Mouse (Mus musculus) G1E (cell line): ENCODE results near the gene Boc. TPM values are rescaled to one million over a fixed set of nuclear protein-coding genes. Genes with fewer than 3 reads are reported as not detected.

Experiments used
- ATAC-seq: 2 replicates; pipeline ENCODE4 v1.8.0; 2016; ENCODE audit warnings: mild to moderate bottlenecking; ENCODE audit not compliant: insufficient number of reproducible peaks, poor library complexity, low FRiP score, severe bottlenecking; ENCODE audit errors: extremely low read depth
- DNase-seq: peaks from one replicate; pipeline ENCODE4 v3.0.0; 2012; ENCODE audit warnings: low spot score
- H3K27me3 ChIP-seq: 2 replicates; pipeline ENCODE4 v1.6.1; 2012; ENCODE audit warnings: mild to moderate bottlenecking, low read length, inconsistent platforms; ENCODE audit not compliant: insufficient read depth
- H3K36me3 ChIP-seq: replicated peaks from 2 replicates; pipeline ENCODE3; 2012; ENCODE audit warnings: mild to moderate bottlenecking, inconsistent platforms
- H3K4me1 ChIP-seq: 2 replicates; pipeline ENCODE4 v1.6.1; 2012; ENCODE audit warnings: low read depth, low read length, inconsistent platforms, mixed read lengths; ENCODE audit not compliant: insufficient read depth
- H3K4me3 ChIP-seq: 2 replicates; pipeline ENCODE4 v1.5.1; 2012; ENCODE audit warnings: low read depth, mild to moderate bottlenecking, inconsistent platforms, low read length, moderate library complexity, mixed read lengths
- H3K9me3 ChIP-seq: replicated peaks from 2 replicates; pipeline ENCODE4 v1.6.1; 2012; ENCODE audit warnings: inconsistent platforms
- CTCF ChIP-seq: IDR thresholded peaks from 2 replicates; pipeline ENCODE4 v1.5.1; 2012; ENCODE audit warnings: low read depth, low read length, inconsistent platforms, mixed read lengths
- GATA1 ChIP-seq: IDR thresholded peaks from 2 replicates; pipeline ENCODE4 v1.6.1; 2012; ENCODE audit warnings: borderline replicate concordance, low read length, inconsistent platforms, mixed read lengths
- GATA2 ChIP-seq: IDR thresholded peaks from 2 replicates; pipeline ENCODE4 v1.6.1; 2012; ENCODE audit warnings: low read depth, low read length, inconsistent platforms, borderline replicate concordance
- POLR2AphosphoS5 ChIP-seq: IDR thresholded peaks from 2 replicates; pipeline ENCODE4 v1.6.1; 2012; ENCODE audit warnings: low read depth, low read length, inconsistent platforms; ENCODE audit not compliant: insufficient replicate concordance
- TAL1 ChIP-seq: conservative IDR thresholded peaks from 2 replicates; pipeline ENCODE4 v1.6.1; 2012; ENCODE audit warnings: low read depth, low read length, inconsistent platforms, mixed read lengths
- polyA plus RNA-seq: library from polyadenylated mRNA; stranded (reverse); fragments of >175 nt; gene quantifications from 2 replicates; pipeline ENCODE4 v1.2.3, GENCODE M21; 2012
- total RNA-seq, 2 experiments: library from RNA; stranded (forward) in 1 of 2; stranded (reverse) in 1 of 2; fragments of 200-1000 nt in 1 of 2; fragments of >200 nt in 1 of 2; fragmentation: Nextera tagmentation in 1 of 2; gene quantifications; 2 replicates each; pipeline ENCODE4 v1.2.3; 2014 to 2017

Gene Boc
- total and polyA plus RNA-seq, 3 experiments: not detected

DNA sequence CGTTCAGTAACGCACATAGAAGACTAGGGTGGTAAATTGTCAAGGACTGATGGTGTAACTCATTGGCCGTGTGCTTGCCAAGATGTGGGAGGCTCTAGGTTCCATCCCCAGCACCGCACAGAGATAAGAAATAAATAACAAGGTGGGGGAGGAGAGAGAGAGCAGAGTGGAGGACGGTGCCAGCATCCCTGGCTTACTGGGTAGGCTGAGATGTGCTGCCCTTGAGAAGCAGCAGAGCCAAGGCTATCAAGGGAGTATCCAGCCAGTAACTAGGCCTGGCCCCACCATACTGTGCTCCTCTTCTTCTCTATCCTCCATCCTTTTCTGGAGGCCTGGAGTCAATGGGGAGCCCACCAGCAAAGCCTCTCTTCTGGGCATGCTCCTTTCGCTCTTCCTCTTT is 9.3 kb downstream of the Boc start:
- no peak for ATAC-seq
- H3K9me3 ChIP-seq: no peaks in the 10 kb centered on the region

DNA sequence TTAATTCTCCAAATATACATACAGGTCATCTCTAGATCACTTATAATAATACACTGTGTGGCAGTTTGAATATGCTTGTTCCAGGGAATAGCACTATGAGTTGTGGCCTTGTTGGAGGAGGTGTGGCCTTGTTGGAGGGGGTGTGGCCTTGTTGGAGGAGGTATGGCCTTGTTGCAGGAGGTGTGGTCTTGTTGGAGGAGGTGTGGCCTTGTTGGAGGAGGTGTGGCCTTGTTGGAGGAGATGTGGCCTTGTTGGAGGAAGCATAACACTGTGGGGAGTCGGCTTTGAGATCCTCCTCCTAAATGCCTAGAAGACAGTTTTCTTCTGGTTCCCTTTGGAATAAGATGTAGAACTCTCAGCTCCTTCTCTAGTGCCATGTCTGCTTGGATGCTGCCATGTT is 10.7 kb downstream of the Boc start:
- Histone ChIP-seq H3K4me3 (no peak overlapping the region), H3K4me1 (no peaks in the 10 kb centered on the region), H3K36me3 (no peaks in the 10 kb centered on the region), H3K9me3 (no peaks in the 10 kb centered on the region), H3K27me3 (no peaks in the 10 kb centered on the region)
- TF ChIP-seq GATA1: no peak
- TF ChIP-seq TAL1: no peak
- TF ChIP-seq CTCF: no peak
- no peak for TF ChIP-seq GATA2
- TF ChIP-seq POLR2AphosphoS5: no peak
- ATAC-seq: no peak
- no peak for DNase-seq

More for the DNA sequence above, 9.3 kb downstream of the Boc start:
- no peaks in the 10 kb centered on the region for H3K4me1 ChIP-seq
- peaks cover 4% of the 10 kb centered on the region; the same call in 1 of the 2 replicates for H3K27me3 ChIP-seq
- DNase-seq: no peak
- no peaks in the 10 kb centered on the region for H3K36me3 ChIP-seq
- no peak overlapping the region for H3K4me3 ChIP-seq
- TF ChIP-seq POLR2AphosphoS5 (no peak), GATA2 (no peak), TAL1 (no peak), GATA1 (no peak), CTCF (no peak)

DNA sequence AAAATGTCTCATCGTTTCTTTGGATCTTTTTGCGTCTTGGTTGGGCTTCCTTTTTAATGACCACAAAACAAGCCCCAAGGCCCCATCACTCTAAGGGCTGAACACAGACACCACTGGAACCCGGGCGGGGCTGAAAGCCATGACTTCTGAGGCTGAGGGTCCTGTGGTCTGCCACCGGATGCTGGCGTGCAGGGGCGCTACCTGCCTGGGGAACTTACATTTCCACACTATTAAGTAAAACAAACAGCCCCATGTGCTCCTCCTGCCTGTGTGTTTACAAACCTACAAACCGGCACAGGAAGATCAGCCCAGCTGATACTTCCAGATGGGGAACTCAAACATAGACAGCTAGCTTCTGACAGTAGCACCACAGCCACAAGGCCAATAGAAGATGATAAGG is 11.9 kb downstream of the Boc start:
- Histone ChIP-seq H3K36me3 (no peaks in the 10 kb centered on the region), H3K4me3 (no peak overlapping the region), H3K9me3 (no peaks in the 10 kb centered on the region), H3K4me1 (no peaks in the 10 kb centered on the region), H3K27me3 (no peaks in the 10 kb centered on the region)
- ATAC-seq (no peak), DNase-seq (no peak)
- TF ChIP-seq POLR2AphosphoS5: no peak
- TF ChIP-seq GATA1: no peak
- TF ChIP-seq TAL1: no peak
- TF ChIP-seq GATA2: no peak
- TF ChIP-seq CTCF: no peak

DNA sequence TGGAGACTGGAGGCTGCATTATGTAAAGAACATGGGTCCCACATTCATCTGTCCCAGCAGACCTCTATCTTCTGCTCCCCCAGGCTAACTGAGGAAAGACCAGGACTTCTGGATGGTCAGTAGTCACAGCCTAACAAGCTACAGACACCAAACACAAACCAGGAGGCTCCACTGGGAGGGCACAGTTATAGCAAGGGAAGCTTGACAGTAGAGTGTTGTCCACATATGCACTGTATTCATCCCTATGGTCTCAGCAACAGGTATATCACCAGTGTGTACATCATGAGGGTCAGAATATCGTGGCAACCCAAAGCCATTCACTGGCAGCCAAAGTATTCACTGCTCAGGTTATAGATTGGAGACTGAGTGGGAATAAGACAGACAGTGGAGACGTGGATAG is 12.8 kb downstream of the Boc start:
- no peaks in the 10 kb centered on the region for H3K36me3 ChIP-seq
- no peak for DNase-seq
- ATAC-seq: no peak
- H3K27me3 ChIP-seq: no peaks in the 10 kb centered on the region
- TF ChIP-seq TAL1: no peak
- no peak for TF ChIP-seq GATA1
- TF ChIP-seq CTCF: no peak
- TF ChIP-seq GATA2: no peak
- no peak for TF ChIP-seq POLR2AphosphoS5
- no peaks in the 10 kb centered on the region for H3K4me1 ChIP-seq
- no peak overlapping the region for H3K4me3 ChIP-seq
- H3K9me3 ChIP-seq: no peaks in the 10 kb centered on the region

DNA sequence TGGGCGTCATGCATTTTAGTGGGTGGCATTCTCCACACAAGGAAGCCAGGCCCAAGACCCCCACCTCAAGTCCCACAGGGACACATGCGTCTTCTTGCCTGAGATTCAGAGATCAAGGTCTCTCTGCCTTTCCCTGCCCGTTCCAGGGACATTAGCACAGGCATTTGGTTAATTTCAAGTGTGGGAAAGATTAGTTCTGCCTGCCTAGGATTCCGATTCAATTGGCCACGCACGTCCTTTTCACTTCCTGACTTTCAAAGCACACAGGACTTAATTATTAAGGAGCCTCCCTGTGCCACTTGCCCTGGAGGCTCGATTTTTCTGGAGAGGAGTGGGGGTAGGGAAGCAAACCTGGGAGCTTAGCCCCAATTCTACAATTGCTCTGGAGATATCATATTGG is 13.5 kb downstream of the Boc start:
- Histone ChIP-seq H3K36me3 (no peaks in the 10 kb centered on the region), H3K4me3 (no peak overlapping the region), H3K4me1 (no peaks in the 10 kb centered on the region), H3K9me3 (no peaks in the 10 kb centered on the region), H3K27me3 (no peaks in the 10 kb centered on the region)
- TF ChIP-seq GATA1 (no peak), TAL1 (no peak), GATA2 (no peak), POLR2AphosphoS5 (no peak), CTCF (no peak)
- DNase-seq (no peak), ATAC-seq (no peak)

DNA sequence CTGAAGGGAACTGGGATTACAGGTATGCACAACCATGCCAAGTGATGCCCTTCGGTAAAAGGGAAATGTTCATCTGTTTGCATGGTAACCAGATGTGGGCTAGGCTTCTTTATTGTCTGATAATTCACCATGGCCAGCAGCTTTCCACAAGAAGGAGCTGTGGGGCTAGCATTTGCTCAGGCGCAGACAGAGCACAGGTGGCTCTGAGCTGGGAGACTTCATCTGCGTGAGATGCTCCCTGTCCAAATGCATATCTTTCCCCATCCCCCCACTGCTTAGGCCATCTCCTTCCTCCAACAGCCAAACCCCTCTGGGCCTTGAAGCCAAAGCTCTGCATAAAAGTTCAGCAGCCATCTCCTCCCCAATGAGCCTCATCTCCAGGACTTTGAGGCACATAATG is 15.6 kb downstream of the Boc start:
- no peaks in the 10 kb centered on the region for H3K36me3 ChIP-seq
- no peaks in the 10 kb centered on the region for H3K9me3 ChIP-seq
- DNase-seq: no peak
- no peak for ATAC-seq
- H3K4me3 ChIP-seq: no peak overlapping the region
- no peaks in the 10 kb centered on the region for H3K27me3 ChIP-seq
- TF ChIP-seq TAL1: no peak
- no peak for TF ChIP-seq POLR2AphosphoS5
- TF ChIP-seq GATA1: no peak
- no peak for TF ChIP-seq GATA2
- no peak for TF ChIP-seq CTCF
- H3K4me1 ChIP-seq: no peaks in the 10 kb centered on the region
